Mouse (Mus musculus): ENCODE data around the gene Kat6b. TPM values are rescaled to one million over a fixed set of nuclear protein-coding genes. Genes with fewer than 3 reads are reported as not detected.
"Not testable (repeated sequence)": the region's sequence is repeated elsewhere in the genome, so short reads cannot be mapped to it uniquely, and the experiment has no call there.

Gene Kat6b
- polyA plus RNA-seq, 1 experiment from 2014 or later, result 33.0 TPM

DNA sequence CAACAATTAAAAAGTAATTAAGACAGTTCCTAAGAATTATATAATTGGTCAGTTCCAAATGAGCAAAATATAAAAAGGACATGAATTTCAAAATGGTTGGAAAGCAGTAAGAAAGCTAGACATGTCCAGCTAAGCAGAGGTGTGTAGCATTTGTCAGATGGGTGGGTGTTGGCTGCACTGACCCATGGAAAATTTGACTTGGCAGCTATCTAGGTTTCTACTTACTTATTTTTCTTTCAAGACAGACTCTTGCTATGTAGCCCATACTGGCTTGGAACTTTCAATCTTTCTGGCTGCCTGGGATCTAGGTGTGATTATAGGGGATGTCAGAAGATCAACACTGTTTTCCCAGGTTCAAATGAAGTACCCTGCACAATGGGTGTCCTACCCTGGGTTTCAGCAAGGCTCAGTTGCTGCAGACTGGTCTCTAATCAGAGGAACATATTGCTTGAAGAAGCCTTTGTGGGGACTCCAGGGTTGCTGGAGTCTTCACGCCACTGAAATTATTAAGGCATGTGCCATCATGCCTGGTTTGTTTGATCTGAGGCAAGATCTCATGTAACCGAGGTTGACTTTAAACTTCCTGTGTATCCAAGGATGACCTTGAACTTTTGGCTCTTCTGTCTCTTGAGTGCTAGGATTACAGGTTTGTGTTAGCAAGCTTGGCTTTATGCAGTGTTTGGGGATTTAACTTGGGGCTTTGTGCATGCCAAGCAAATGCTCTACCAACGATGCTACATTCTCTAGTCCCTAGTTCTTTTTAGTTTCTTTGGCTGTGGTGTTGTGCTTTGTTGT lies 28.1 kb downstream of the Kat6b start:
- WGBS, result 89% methylated on average over 3 of the region's 3 CpGs
- ATAC-seq, result no peak
- Histone ChIP-seq H3K36me3 (ENCODE audit: poor library complexity, severe bottlenecking) (peaks cover 18% of the 10 kb centered on the region; the same call in 1 of the 2 replicates), H3K9ac (no peak overlapping the region), H3K27me3 (no peaks in the 10 kb centered on the region), H3K4me1 (peaks cover 33% of the 10 kb centered on the region), H3K4me3 (no peak overlapping the region), H3K9me3 (replicated peaks) (no peaks in the 10 kb centered on the region), H3K4me2 (no peak overlapping the region), H3K27ac (no peak overlapping the region)

DNA sequence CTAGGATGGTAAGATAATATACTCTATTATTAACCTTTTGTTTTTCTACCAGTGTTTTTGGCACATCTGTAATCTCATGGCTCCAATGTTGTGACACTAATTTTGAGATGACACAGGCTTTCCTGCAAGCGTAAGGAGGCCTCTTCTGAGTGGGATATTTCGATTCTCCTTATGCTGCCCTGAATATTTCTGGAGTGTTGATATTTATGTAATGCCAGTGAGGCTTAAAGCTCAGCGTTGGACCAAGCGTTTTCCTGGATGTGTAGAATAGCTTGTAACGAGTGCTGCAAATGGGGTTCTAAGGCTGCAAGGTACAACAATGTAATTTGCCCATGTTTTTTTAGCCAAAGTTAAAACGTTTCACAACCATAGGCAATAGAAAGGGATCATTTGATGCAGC lies 30.2 kb downstream of the Kat6b start:
- Histone ChIP-seq H3K9me3 (replicated peaks) (no peaks in the 10 kb centered on the region), H3K4me1 (peaks cover 28% of the 10 kb centered on the region), H3K9ac (no peak overlapping the region), H3K27me3 (no peaks in the 10 kb centered on the region), H3K4me2 (no peak overlapping the region), H3K36me3 (ENCODE audit: poor library complexity, severe bottlenecking) (peaks cover 19% of the 10 kb centered on the region; the same call in 1 of the 2 replicates), H3K4me3 (no peak overlapping the region), H3K27ac (no peak overlapping the region)
- ATAC-seq, result no peak
- WGBS, result 79% methylated on average over 6 of the region's 6 CpGs

DNA sequence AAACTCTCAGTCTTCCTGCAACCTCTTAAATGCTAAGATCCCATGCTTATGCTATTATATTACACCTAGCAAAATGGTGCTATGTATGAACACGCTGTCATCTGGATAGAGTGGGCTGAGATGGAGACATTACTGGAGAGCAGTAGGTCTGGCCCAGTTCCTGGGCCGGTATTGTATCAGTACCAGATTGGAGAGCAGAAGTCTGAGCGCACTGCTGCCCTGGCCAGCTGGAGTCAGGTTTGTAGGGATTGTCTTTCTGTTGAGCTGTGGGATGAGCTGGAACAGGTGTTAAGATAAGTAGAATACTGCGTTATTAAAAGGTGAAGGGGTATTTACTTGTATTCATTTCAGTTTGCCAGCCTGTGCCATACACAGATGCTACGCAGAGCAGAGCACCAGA lies 34.3 kb downstream of the Kat6b start:
- H3K4me3 ChIP-seq, result no peak overlapping the region
- H3K4me2 ChIP-seq, result no peak overlapping the region
- H3K9ac ChIP-seq, result no peak overlapping the region
- H3K36me3 ChIP-seq (ENCODE audit: poor library complexity, severe bottlenecking), result peaks cover 37% of the 10 kb centered on the region
- no peaks in the 10 kb centered on the region for H3K9me3 ChIP-seq (replicated peaks)
- WGBS, result 93% methylated on average over 5 of the region's 5 CpGs
- no peak overlapping the region for H3K27ac ChIP-seq
- H3K4me1 ChIP-seq, result peaks cover 27% of the 10 kb centered on the region
- no peak for ATAC-seq
- H3K27me3 ChIP-seq, result no peaks in the 10 kb centered on the region

DNA sequence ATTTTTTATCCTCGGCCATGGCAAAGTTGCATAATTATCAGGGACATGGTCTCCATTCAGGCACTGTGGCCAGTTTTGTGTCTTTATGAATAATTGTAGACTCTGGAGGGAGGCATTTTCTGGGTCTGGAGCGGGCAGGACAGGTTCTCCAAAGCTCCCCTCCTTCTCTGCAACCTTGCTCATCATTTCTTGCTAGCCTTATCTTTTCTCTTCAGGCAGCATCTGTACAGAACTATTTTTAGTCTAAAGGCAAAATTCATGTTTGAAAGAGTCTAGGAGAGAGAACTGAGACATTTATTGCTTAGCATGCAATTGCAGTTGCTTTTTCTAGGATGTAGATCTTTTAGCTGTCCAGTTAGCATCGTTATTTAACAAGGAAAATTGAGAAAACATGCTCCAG lies 38.1 kb downstream of the Kat6b start:
- no peak for ATAC-seq
- Histone ChIP-seq H3K9me3 (replicated peaks) (no peaks in the 10 kb centered on the region), H3K4me3 (no peak overlapping the region), H3K4me2 (no peak overlapping the region), H3K9ac (no peak overlapping the region), H3K27ac (no peak overlapping the region), H3K36me3 (ENCODE audit: poor library complexity, severe bottlenecking) (peaks cover 41% of the 10 kb centered on the region), H3K27me3 (no peaks in the 10 kb centered on the region), H3K4me1 (peaks cover 30% of the 10 kb centered on the region)
- 87% methylated on average over 3 of the region's 3 CpGs for WGBS

GRCm38 (mm10) chr14:21520496-21520895 lies 39.3 kb downstream of the Kat6b start:
- WGBS, result 97% methylated on average over 7 of the region's 7 CpGs
- Histone ChIP-seq H3K4me2 (no peak overlapping the region), H3K4me1 (peaks cover 38% of the 10 kb centered on the region), H3K9ac (no peak overlapping the region), H3K36me3 (ENCODE audit: poor library complexity, severe bottlenecking) (peaks cover 39% of the 10 kb centered on the region), H3K27me3 (no peaks in the 10 kb centered on the region), H3K4me3 (no peak overlapping the region), H3K9me3 (replicated peaks) (no peaks in the 10 kb centered on the region), H3K27ac (no peak overlapping the region)
- no peak for ATAC-seq

- not testable (repeated sequence) for H3K27me3 ChIP-seq; ATAC-seq; H3K27ac ChIP-seq; H3K9me3 ChIP-seq (replicated peaks); H3K4me2 ChIP-seq; H3K9ac ChIP-seq; H3K4me3 ChIP-seq
- Histone ChIP-seq H3K4me1 (peaks cover 48% of the 10 kb centered on the region), H3K36me3 (ENCODE audit: poor library complexity, severe bottlenecking) (peaks cover 30% of the 10 kb centered on the region)
- WGBS, result 90% methylated on average over 4 of the region's 4 CpGs
Observed at GRCm38 (mm10) chr14:21521496-21521895, 40.3 kb downstream of the Kat6b start.

GRCm38 (mm10) chr14:21522312-21522978 lies 41.2 kb downstream of the Kat6b start:
- Histone ChIP-seq H3K36me3 (ENCODE audit: poor library complexity, severe bottlenecking) (peaks cover 21% of the 10 kb centered on the region), H3K27me3 (no peaks in the 10 kb centered on the region), H3K4me1 (peaks cover 50% of the 10 kb centered on the region), H3K4me3 (no peak overlapping the region), H3K9ac (no peak overlapping the region), H3K4me2 (no peak overlapping the region), H3K27ac (no peak overlapping the region), H3K9me3 (replicated peaks) (no peaks in the 10 kb centered on the region)
- no peak for ATAC-seq
- WGBS, result 85% methylated on average over 16 of the region's 16 CpGs

DNA sequence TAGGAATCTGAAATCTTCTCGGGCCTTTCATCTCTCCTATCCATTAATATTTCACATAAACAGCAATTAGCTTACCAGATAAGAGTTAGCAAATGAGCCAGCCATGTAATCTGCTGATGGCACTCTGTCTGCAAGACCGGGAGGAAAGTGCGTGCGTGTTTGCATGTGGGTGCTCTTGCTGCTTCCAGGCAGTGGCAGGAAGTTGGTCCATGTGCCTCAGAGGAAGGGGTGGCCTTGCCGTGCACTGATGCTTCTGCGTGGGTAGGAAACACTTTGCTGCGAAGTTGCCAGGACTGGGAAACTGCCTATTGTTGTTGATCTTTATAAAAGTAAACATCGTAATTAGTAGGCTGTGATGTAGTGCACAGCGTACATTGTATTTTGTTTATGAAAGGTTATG lies 42.0 kb downstream of the Kat6b start:
- peak overlapping the region; percentile 83 for H3K27ac ChIP-seq

GRCm38 (mm10) chr14:21523851-21524441 lies 42.7 kb downstream of the Kat6b start:
- 0 out of 2 replicates have a peak, but pooled peaks have one; percentile 67 for ATAC-seq

More for the DNA sequence above, 42.0 kb downstream of the Kat6b start:
- Histone ChIP-seq H3K9ac (0 out of 2 replicates have a peak overlapping the region, but pooled peaks have one; percentile 1), H3K27me3 (no peaks in the 10 kb centered on the region), H3K4me1 (peaks cover 52% of the 10 kb centered on the region), H3K4me2 (peak overlapping the region; percentile 34), H3K36me3 (ENCODE audit: poor library complexity, severe bottlenecking) (peaks cover 13% of the 10 kb centered on the region), H3K4me3 (no peak overlapping the region), H3K9me3 (replicated peaks) (no peaks in the 10 kb centered on the region)
- 39% methylated on average over 9 of the region's 9 CpGs for WGBS
- no peak for ATAC-seq

GRCm38 (mm10) chr14:21525674-21526073 lies 44.4 kb downstream of the Kat6b start:
- no peak overlapping the region for H3K4me2 ChIP-seq
- H3K4me1 ChIP-seq, result peaks cover 65% of the 10 kb centered on the region
- peaks cover 4% of the 10 kb centered on the region; the same call in 1 of the 2 replicates for H3K36me3 ChIP-seq (ENCODE audit: poor library complexity, severe bottlenecking)
- H3K27me3 ChIP-seq, result no peaks in the 10 kb centered on the region
- no peaks in the 10 kb centered on the region for H3K9me3 ChIP-seq (replicated peaks)
- H3K27ac ChIP-seq, result peak overlapping the region; percentile 15; the same call in 1 of the 2 replicates
- WGBS, result 52% methylated on average over 4 of the region's 4 CpGs
- no peak overlapping the region for H3K4me3 ChIP-seq
- no peak overlapping the region for H3K9ac ChIP-seq
- ATAC-seq, result no peak

More at GRCm38 (mm10) chr14:21523851-21524441, 42.7 kb downstream of the Kat6b start:
- H3K4me3 ChIP-seq, result no peak overlapping the region
- H3K36me3 ChIP-seq (ENCODE audit: poor library complexity, severe bottlenecking), result peaks cover 10% of the 10 kb centered on the region
- H3K9me3 ChIP-seq (replicated peaks), result no peaks in the 10 kb centered on the region
- 27% methylated on average over 3 of the region's 3 CpGs for WGBS
- peak overlapping the region; percentile 83 for H3K27ac ChIP-seq
- peaks cover 58% of the 10 kb centered on the region for H3K4me1 ChIP-seq
- no peaks in the 10 kb centered on the region for H3K27me3 ChIP-seq
- H3K9ac ChIP-seq, result no peak overlapping the region; the same call in 1 of the 2 replicates
- peak overlapping the region; percentile 21; the same call in 1 of the 2 replicates for H3K4me2 ChIP-seq

DNA sequence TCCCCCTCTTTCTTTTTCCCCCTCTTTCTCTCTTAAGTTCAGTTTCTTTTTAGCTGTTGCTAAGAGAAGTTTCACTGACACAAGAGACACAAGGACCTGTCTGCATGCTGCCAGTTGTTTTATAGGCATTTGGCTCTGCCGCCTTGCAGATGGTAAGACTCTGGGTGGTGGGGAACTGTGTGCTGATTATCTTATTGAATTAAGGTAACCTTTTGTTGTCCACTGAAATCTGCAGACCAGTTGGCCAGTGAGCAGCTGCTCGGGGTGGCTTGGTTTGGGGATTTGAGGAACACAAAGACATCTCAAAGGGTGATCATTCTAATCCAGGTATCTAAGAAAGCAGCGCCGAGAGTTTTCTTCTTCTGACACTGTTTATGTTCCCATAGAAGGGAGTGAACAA lies 52.3 kb downstream of the Kat6b start:
- Histone ChIP-seq H3K27me3 (no peaks in the 10 kb centered on the region), H3K4me3 (no peak overlapping the region), H3K4me2 (no peak overlapping the region), H3K4me1 (peaks cover 82% of the 10 kb centered on the region), H3K9ac (no peak overlapping the region), H3K36me3 (ENCODE audit: poor library complexity, severe bottlenecking) (no peaks in the 10 kb centered on the region), H3K9me3 (replicated peaks) (no peaks in the 10 kb centered on the region), H3K27ac (peak overlapping the region; percentile 75)
- 18% methylated on average over 4 of the region's 4 CpGs for WGBS
- 0 out of 2 replicates have a peak, but pooled peaks have one; percentile 28 for ATAC-seq

GRCm38 (mm10) chr14:21534066-21534465 lies 52.8 kb downstream of the Kat6b start:
- Histone ChIP-seq H3K4me3 (no peak overlapping the region), H3K36me3 (ENCODE audit: poor library complexity, severe bottlenecking) (no peaks in the 10 kb centered on the region), H3K4me2 (peak overlapping the region; percentile 24), H3K9me3 (replicated peaks) (no peaks in the 10 kb centered on the region), H3K27ac (peak overlapping the region; percentile 75), H3K9ac (no peak overlapping the region), H3K4me1 (peaks cover 77% of the 10 kb centered on the region), H3K27me3 (no peaks in the 10 kb centered on the region)
- 31% methylated on average over 2 of the region's 2 CpGs for WGBS
- ATAC-seq, result peak; percentile 76

All from forebrain, embryonic 13.5 days (tissue).